Mouse (Mus musculus) lung, embryonic 16.5 days (tissue): ENCODE measurements around the gene Rnf217. TPM values are rescaled to one million over a fixed set of nuclear protein-coding genes. Genes with fewer than 3 reads are reported as not detected.

Experiments used
- ATAC-seq: fragments of 200-750 bp; cut with Nextera tagmentation; 2 replicates; pipeline ENCODE4 v1.8.0; 2017; ENCODE audit warnings: low read depth, mild to moderate bottlenecking, moderate library complexity
- H3K27ac ChIP-seq: fragments of 300-500 bp; sonication (generic); 2 replicates; pipeline ENCODE4 v1.5.1; 2014; ENCODE audit warnings: mild to moderate bottlenecking, control low read depth, low read length
- H3K27me3 ChIP-seq: fragments of 300-500 bp; sonication (generic); 2 replicates; pipeline ENCODE4 v1.6.1; 2014; ENCODE audit warnings: low read depth, low read length, mixed read lengths; ENCODE audit not compliant: control insufficient read depth, insufficient read depth
- H3K36me3 ChIP-seq: fragments of 300-500 bp; sonication (generic); 2 replicates; pipeline ENCODE4 v1.6.1; 2014; ENCODE audit warnings: low read length; ENCODE audit not compliant: control insufficient read depth, insufficient read depth
- H3K4me1 ChIP-seq: fragments of 300-500 bp; sonication (generic); replicated peaks from 2 replicates; pipeline ENCODE4 v1.6.1; 2014; ENCODE audit warnings: low read length, mixed read lengths; ENCODE audit not compliant: control insufficient read depth, insufficient read depth
- H3K4me2 ChIP-seq: fragments of 300-500 bp; sonication (generic); 2 replicates; pipeline ENCODE4 v1.6.1; 2014; ENCODE audit warnings: low read depth, low read length, control low read depth
- H3K4me3 ChIP-seq: fragments of 300-500 bp; sonication (generic); 2 replicates; pipeline ENCODE4 v1.5.1; 2014; ENCODE audit warnings: mild to moderate bottlenecking, low read length, control low read depth
- H3K9ac ChIP-seq: fragments of 300-500 bp; sonication (generic); 2 replicates; pipeline ENCODE4 v1.6.1; 2014; ENCODE audit warnings: low read length, control low read depth
- H3K9me3 ChIP-seq: fragments of 300-500 bp; sonication (generic); 2 replicates; pipeline ENCODE4 v1.6.1; 2016; ENCODE audit warnings: low read length; ENCODE audit not compliant: control insufficient read depth
- WGBS: fragments of 180-500 bp; shearing (Covaris S2); extraction: QIAGEN DNeasy Blood & Tissue Kit; methylation state at CpG from one replicate; pipeline ENCODE4 v1.1.7; 2014; 5-methylcytosine and 5-hydroxymethylcytosine counted together
- polyA plus RNA-seq: library from polyadenylated mRNA; unstranded; fragments of >200 nt; fragmentation: Nextera tagmentation; extraction: Ambion mirVana; gene quantifications from 2 replicates; pipeline ENCODE4 v1.2.1, GENCODE M21; 2015

Gene Rnf217
- 1.2 and 1.3 TPM in 2 replicates for polyA plus RNA-seq

GRCm38 (mm10) chr10:31609066-31609961, at the start of gene Rnf217:
Rnf217 (minus strand) TSS chr10:31609184.
- peak; percentile 83 for ATAC-seq
- Histone ChIP-seq H3K4me1 (peaks cover 22% of the 10 kb centered on the region), H3K27me3 (no peaks in the 10 kb centered on the region), H3K9ac (peak within 1 kb of the TSS; percentile 94), H3K4me2 (peak within 1 kb of the TSS; percentile 90), H3K36me3 (no peaks in the 10 kb centered on the region; the same call in 1 of the 2 replicates), H3K27ac (peak within 1 kb of the TSS; percentile 80), H3K9me3 (no peaks in the 10 kb centered on the region), H3K4me3 (peak within 1 kb of the TSS; percentile 87)
- under 1% methylated on average over 59 of the region's 106 CpGs for WGBS

GRCm38 (mm10) chr10:31647270-31647669, 38.3 kb upstream of the Rnf217 start:
- no peak for ATAC-seq
- H3K27ac ChIP-seq, result no peak overlapping the region
- 65% methylated on average over 3 of the region's 3 CpGs for WGBS
- H3K4me1 ChIP-seq, result no peaks in the 10 kb centered on the region
- no peaks in the 10 kb centered on the region for H3K36me3 ChIP-seq
- no peak overlapping the region for H3K4me3 ChIP-seq
- H3K27me3 ChIP-seq, result no peaks in the 10 kb centered on the region
- H3K9ac ChIP-seq, result no peak overlapping the region
- H3K4me2 ChIP-seq, result no peak overlapping the region
- H3K9me3 ChIP-seq, result no peaks in the 10 kb centered on the region

- H3K4me1 ChIP-seq, result no peaks in the 10 kb centered on the region
- no peak overlapping the region for H3K9ac ChIP-seq
- no peaks in the 10 kb centered on the region for H3K9me3 ChIP-seq
- H3K36me3 ChIP-seq, result no peaks in the 10 kb centered on the region
- H3K4me3 ChIP-seq, result no peak overlapping the region
- 46% methylated on average over 1 of the region's 1 CpGs for WGBS
- no peak for ATAC-seq
- no peak overlapping the region for H3K4me2 ChIP-seq
- H3K27ac ChIP-seq, result no peak overlapping the region
- H3K27me3 ChIP-seq, result no peaks in the 10 kb centered on the region
Measured at GRCm38 (mm10) chr10:31646083-31646482, 37.1 kb upstream of the Rnf217 start.

- WGBS, result 79% methylated on average over 3 of the region's 3 CpGs
- no peak overlapping the region for H3K9ac ChIP-seq
Measured at GRCm38 (mm10) chr10:31635098-31635497, 26.1 kb upstream of the Rnf217 start.

GRCm38 (mm10) chr10:31632005-31632404, 23.0 kb upstream of the Rnf217 start:
- no peak for ATAC-seq
- H3K4me3 ChIP-seq, result no peak overlapping the region
- no peak overlapping the region for H3K27ac ChIP-seq
- H3K9me3 ChIP-seq, result no peaks in the 10 kb centered on the region
- 68% methylated on average over 1 of the region's 1 CpGs for WGBS
- H3K4me1 ChIP-seq, result no peaks in the 10 kb centered on the region
- no peak overlapping the region for H3K4me2 ChIP-seq
- H3K9ac ChIP-seq, result no peak overlapping the region
- H3K36me3 ChIP-seq, result no peaks in the 10 kb centered on the region
- H3K27me3 ChIP-seq, result no peaks in the 10 kb centered on the region

More at GRCm38 (mm10) chr10:31635098-31635497, 26.1 kb upstream of the Rnf217 start:
- Histone ChIP-seq H3K4me1 (no peaks in the 10 kb centered on the region), H3K9me3 (no peaks in the 10 kb centered on the region), H3K27ac (no peak overlapping the region), H3K36me3 (no peaks in the 10 kb centered on the region), H3K27me3 (no peaks in the 10 kb centered on the region), H3K4me2 (no peak overlapping the region), H3K4me3 (no peak overlapping the region)
- no peak for ATAC-seq

GRCm38 (mm10) chr10:31615355-31615754, 6.4 kb upstream of the Rnf217 start:
- WGBS, result 38% methylated on average over 2 of the region's 2 CpGs

GRCm38 (mm10) chr10:31614111-31614510, 5.1 kb upstream of the Rnf217 start:
- Histone ChIP-seq H3K27ac (no peak overlapping the region), H3K9ac (no peak overlapping the region), H3K27me3 (no peaks in the 10 kb centered on the region), H3K9me3 (no peaks in the 10 kb centered on the region), H3K4me3 (no peak overlapping the region), H3K4me2 (no peak overlapping the region), H3K36me3 (no peaks in the 10 kb centered on the region), H3K4me1 (no peaks in the 10 kb centered on the region; the same call in 1 of the 2 replicates)
- 61% methylated on average over 1 of the region's 1 CpGs for WGBS
- no peak for ATAC-seq

More at GRCm38 (mm10) chr10:31615355-31615754, 6.4 kb upstream of the Rnf217 start:
- H3K4me3 ChIP-seq, result no peak overlapping the region
- no peak overlapping the region for H3K27ac ChIP-seq
- no peaks in the 10 kb centered on the region for H3K9me3 ChIP-seq
- no peak for ATAC-seq
- no peaks in the 10 kb centered on the region for H3K27me3 ChIP-seq
- no peak overlapping the region for H3K4me2 ChIP-seq
- H3K4me1 ChIP-seq, result no peaks in the 10 kb centered on the region
- no peaks in the 10 kb centered on the region for H3K36me3 ChIP-seq
- H3K9ac ChIP-seq, result no peak overlapping the region

- Histone ChIP-seq H3K4me1 (peaks cover 22% of the 10 kb centered on the region), H3K27ac (peak overlapping the region; percentile 80), H3K4me3 (peak overlapping the region; percentile 87), H3K9me3 (no peaks in the 10 kb centered on the region), H3K27me3 (no peaks in the 10 kb centered on the region), H3K4me2 (peak overlapping the region; percentile 90), H3K36me3 (no peaks in the 10 kb centered on the region; the same call in 1 of the 2 replicates), H3K9ac (peak overlapping the region; percentile 94)
- WGBS, result under 1% methylated on average over 42 of the region's 60 CpGs
- ATAC-seq, result peak; percentile 51
Measured at GRCm38 (mm10) chr10:31608441-31609065, 431 bp downstream of the Rnf217 start.
